Mouse (Mus musculus) retina, embryonic 14.5 days (tissue): ENCODE data around the gene Olfr114.

ENCODE experiments used
- DNase-seq: peaks from one replicate; pipeline ENCODE4 v3.0.0-alpha.2; 2015; ENCODE audit warnings: low spot score

The Olfr114 gene

DNA sequence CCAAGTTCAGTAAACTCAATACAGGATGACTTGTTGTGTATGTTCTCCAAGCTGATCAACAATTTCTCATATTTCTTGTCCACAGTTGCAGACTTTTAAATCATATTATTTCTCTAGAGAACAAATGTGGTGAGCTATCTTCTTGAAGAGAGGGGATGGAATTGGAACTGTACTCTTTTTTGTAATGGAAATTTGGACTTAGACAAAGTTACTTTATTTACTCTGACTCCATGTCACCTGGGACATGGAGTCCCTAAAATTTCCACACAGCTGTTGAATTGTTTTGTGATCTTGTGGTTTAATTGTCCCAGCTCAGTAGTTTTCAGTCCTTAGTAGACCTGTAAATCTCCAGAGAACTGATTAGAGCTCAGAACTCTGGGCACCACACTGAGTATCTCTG is at the start of gene Olfr114:
Gene Olfr114 (minus strand): TSS at position 101 of the 400 bp plus-strand sequence.
- no peak for DNase-seq

- no peak for DNase-seq
These were observed 34.5 kb upstream of the Olfr114 start, which contains the start of the genes Olfr115 and Olfr116 for GRCm38 (mm10) chr17:37627009-37627408. Gene Olfr115 (minus strand): TSS chr17:37627109. Gene Olfr116 (minus strand): TSS chr17:37627199.

- DNase-seq = no peak
These were observed 15.0 kb downstream of the Olfr114 start, which contains the start of gene Olfr113 for GRCm38 (mm10) chr17:37577563-37577962. Gene Olfr113 (minus strand): TSS chr17:37577663.

DNA sequence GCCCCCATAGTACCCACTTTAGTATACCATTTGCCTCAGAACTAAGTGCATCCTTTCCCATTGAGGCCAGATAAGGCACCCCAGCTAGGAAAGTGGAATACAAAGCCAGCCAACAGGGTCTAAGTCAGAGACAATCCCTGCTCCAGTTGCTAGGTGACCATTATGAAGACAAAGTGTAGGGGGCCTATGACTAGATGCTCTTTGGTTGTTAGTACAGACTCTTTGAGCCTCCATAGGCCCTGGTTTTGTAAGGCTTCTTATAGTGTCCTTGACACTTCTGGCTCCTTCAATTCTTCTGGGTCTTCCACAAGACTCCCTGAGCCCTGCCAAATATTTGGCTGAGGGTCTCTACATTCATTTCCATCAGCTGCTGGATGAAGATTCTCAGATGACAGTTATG is 23.2 kb downstream of the Olfr114 start, which contains the start of gene Olfr112:
Gene Olfr112 (minus strand): TSS at position 101 of the 400 bp plus-strand sequence.
- DNase-seq = no peak

DNA sequence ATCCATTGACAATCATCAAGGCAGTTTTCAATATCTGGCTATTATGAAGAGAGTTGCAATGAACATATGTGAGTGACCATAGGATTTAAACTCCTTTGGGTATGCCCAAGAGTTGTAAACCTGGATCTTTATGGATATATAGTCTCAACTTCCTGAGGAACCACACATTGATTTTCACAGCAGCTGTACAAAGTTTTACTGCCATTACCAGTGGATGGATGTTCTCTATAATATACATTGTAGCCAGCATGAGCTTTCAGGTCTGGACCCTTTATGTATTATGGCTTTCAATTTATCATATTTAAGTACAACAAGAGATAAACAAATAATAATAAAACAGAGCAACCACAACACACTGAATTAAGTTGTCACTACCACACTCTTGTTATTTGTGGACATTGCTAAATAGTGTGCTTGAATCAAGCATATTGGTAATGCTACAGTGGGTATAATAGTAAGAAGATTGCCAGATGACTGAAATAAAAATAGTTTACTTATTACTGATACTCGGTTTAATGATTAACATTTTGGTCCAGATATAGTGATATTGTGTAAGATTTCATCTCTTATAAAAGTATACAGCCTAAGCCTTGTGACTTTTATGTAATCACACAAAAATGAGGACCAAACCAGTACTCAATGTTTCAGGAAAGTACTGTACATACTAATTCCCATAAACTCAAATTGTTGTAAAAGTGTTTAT is 33.5 kb downstream of the Olfr114 start:
- DNase-seq = no peak

DNA sequence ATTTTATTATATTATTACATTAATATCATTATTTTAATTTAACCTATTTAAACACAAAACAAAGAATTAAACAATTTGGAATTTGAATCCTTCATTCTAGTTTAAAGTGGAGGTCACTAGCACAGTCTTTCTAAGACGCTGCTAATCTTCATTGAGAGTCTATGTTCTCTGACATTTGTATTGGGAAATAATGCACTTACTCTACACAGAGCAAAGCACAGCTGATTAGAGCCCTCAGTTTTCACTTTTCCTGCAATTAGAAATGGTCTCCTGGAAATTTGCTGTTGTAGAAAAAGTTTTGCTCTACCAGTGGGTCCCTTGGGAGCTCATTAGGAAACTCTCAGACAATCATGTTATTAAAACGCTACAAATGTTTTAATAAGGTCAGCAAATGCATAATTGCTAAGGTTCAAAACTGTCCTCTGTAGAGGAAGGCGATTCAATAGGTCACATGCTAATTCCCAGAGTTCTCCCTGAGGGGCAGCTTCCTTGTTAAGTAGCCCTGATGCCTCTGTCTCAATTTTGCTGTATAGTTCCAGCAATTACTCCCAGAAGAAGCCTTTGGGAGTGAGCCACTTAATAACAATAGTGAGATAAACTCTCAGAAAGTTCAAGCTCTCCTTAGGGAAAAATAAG is 48.6 kb downstream of the Olfr114 start:
- peak; percentile 8 for DNase-seq

DNA sequence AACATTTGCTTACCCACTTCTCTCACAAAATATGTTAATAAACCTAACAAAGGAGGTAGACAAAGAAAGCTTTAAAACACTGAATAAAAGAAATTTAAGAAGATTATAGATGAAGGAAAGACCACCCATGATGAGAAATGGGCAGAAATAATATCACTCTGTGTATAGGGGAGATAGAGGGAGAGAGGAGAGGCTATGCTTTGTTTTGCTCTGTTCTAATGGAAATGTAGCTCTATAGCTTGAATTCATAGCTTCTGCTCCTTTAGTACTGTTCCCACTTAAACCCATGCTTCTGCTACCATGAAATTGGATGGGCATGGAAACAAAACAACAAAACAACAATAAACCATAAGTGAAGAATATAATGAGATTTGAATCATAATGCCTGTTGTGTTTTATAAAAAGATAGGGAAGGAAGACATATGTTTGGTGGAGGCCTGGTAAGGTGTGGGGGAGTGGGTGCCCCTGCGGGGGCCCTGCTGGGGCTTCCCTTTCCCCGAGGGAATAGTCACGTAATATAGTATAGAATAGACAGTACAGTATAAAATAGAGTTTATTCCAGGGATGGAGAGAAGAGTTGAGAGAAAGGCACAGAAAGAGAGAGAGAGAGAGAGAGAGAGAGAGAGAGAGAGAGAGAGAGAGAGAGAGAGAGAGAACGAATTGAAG is 51.0 kb downstream of the Olfr114 start:
- DNase-seq = no peak
